Mouse (Mus musculus): ENCODE measurements around the gene Sap18b.
A peak's percentile ranks its signal among the peaks of the same experiment; 100 is the strongest.

GRCm38 (mm10) chr8:95852290-95852689 is 27.1 kb downstream of the Sap18b start:
- no peak for TF ChIP-seq POLR2A (IDR thresholded peaks at IDR 0.05; ENCODE audit: borderline replicate concordance, control insufficient read depth, low read depth, low read length)
- peak; percentile 13; the same call in 1 of the 2 replicates for TF ChIP-seq CTCF (IDR thresholded peaks at IDR 0.05; ENCODE audit: control insufficient read depth, insufficient read depth, low read length)

All from bone marrow, adult 2 months (tissue).